Mouse (Mus musculus): ENCODE data around the gene Rhbg. TPM values are rescaled to one million over a fixed set of nuclear protein-coding genes. Genes with fewer than 3 reads are reported as not detected.
"Not testable (repeated sequence)": the region's sequence is repeated elsewhere in the genome, so short reads cannot be mapped to it uniquely, and the experiment has no call there.

Rhbg gene
- polyA plus RNA-seq, 1 experiment: 0.08 TPM

GRCm38 (mm10) chr3:88271859-88272258, 17.4 kb upstream of the Rhbg start:
- H3K4me3 ChIP-seq (replicated peaks; ENCODE audit: insufficient read depth, low read depth, low read length): no peak overlapping the region
- H3K27ac ChIP-seq (ENCODE audit: insufficient read depth, low read length): no peak overlapping the region
- TF ChIP-seq POLR2A (IDR thresholded peaks at IDR 0.05; ENCODE audit: borderline replicate concordance, insufficient read depth, low read length) (no peak), CTCF (IDR thresholded peaks at IDR 0.05; ENCODE audit: borderline replicate concordance, insufficient read depth, low read depth, low read length) (no peak)
- no peaks in the 10 kb centered on the region for H3K4me1 ChIP-seq (ENCODE audit: control insufficient read depth, insufficient read depth, low read length)
- no peaks in the 10 kb centered on the region for H3K27me3 ChIP-seq (ENCODE audit: control insufficient read depth, insufficient read depth, low read length)
- DNase-seq: no peak
- WGBS: 83% methylated on average over 3 of the region's 3 CpGs

- WGBS: 85% methylated on average over 2 of the region's 2 CpGs
These were observed 16.8 kb upstream of the Rhbg start for GRCm38 (mm10) chr3:88271298-88271697.

GRCm38 (mm10) chr3:88268991-88269390, 14.5 kb upstream of the Rhbg start:
- H3K4me1 ChIP-seq (ENCODE audit: control insufficient read depth, insufficient read depth, low read length): no peaks in the 10 kb centered on the region
- H3K4me3 ChIP-seq (replicated peaks; ENCODE audit: insufficient read depth, low read depth, low read length): no peak overlapping the region
- no peaks in the 10 kb centered on the region for H3K27me3 ChIP-seq (ENCODE audit: control insufficient read depth, insufficient read depth, low read length)
- DNase-seq: no peak
- WGBS: 83% methylated on average over 5 of the region's 5 CpGs
- TF ChIP-seq CTCF (IDR thresholded peaks at IDR 0.05; ENCODE audit: borderline replicate concordance, insufficient read depth, low read depth, low read length) (no peak), POLR2A (IDR thresholded peaks at IDR 0.05; ENCODE audit: borderline replicate concordance, insufficient read depth, low read length) (no peak)
- no peak overlapping the region for H3K27ac ChIP-seq (ENCODE audit: insufficient read depth, low read length)

More at GRCm38 (mm10) chr3:88271298-88271697, 16.8 kb upstream of the Rhbg start:
- H3K4me1 ChIP-seq (ENCODE audit: control insufficient read depth, insufficient read depth, low read length); H3K27me3 ChIP-seq (ENCODE audit: control insufficient read depth, insufficient read depth, low read length); DNase-seq; H3K27ac ChIP-seq (ENCODE audit: insufficient read depth, low read length); H3K4me3 ChIP-seq (replicated peaks; ENCODE audit: insufficient read depth, low read depth, low read length): not testable (repeated sequence)

DNA sequence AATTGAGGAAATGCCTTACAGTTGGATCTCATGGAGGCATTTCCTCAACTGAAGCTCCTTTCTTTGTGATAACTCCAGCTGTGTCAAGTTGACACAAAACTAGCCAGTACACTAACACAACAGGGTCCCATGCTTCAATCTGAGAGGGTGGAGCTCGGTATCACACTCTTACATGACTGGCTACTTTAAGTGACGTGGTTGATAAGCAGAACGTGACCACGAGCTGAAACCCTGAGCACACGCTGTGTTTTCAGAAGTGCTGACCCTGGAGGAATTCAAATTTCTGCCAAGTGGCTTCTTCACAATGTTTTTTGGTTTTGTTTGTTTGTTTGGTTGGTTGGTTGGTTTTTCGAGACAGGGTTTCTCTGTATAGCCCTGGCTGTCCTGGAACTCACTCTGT, 13.5 kb upstream of the Rhbg start:
- WGBS: 70% methylated on average over 6 of the region's 6 CpGs
- H3K27me3 ChIP-seq (ENCODE audit: control insufficient read depth, insufficient read depth, low read length); DNase-seq; H3K4me3 ChIP-seq (replicated peaks; ENCODE audit: insufficient read depth, low read depth, low read length); H3K4me1 ChIP-seq (ENCODE audit: control insufficient read depth, insufficient read depth, low read length); H3K27ac ChIP-seq (ENCODE audit: insufficient read depth, low read length): not testable (repeated sequence)

GRCm38 (mm10) chr3:88262346-88262745, 7.8 kb upstream of the Rhbg start:
- H3K27ac ChIP-seq (ENCODE audit: insufficient read depth, low read length): no peak overlapping the region
- 77% methylated on average over 3 of the region's 3 CpGs for WGBS
- TF ChIP-seq POLR2A (IDR thresholded peaks at IDR 0.05; ENCODE audit: borderline replicate concordance, insufficient read depth, low read length) (no peak), CTCF (IDR thresholded peaks at IDR 0.05; ENCODE audit: borderline replicate concordance, insufficient read depth, low read depth, low read length) (no peak)
- no peak overlapping the region for H3K4me3 ChIP-seq (replicated peaks; ENCODE audit: insufficient read depth, low read depth, low read length)
- DNase-seq: no peak
- H3K4me1 ChIP-seq (ENCODE audit: control insufficient read depth, insufficient read depth, low read length): no peaks in the 10 kb centered on the region
- no peaks in the 10 kb centered on the region for H3K27me3 ChIP-seq (ENCODE audit: control insufficient read depth, insufficient read depth, low read length)

- DNase-seq: no peak
These were observed 1.9 kb upstream of the Rhbg start for GRCm38 (mm10) chr3:88256382-88256781.

GRCm38 (mm10) chr3:88255950-88256349, 1.4 kb upstream of the Rhbg start:
- TF ChIP-seq POLR2A (IDR thresholded peaks at IDR 0.05; ENCODE audit: borderline replicate concordance, insufficient read depth, low read length): no peak
- TF ChIP-seq CTCF (IDR thresholded peaks at IDR 0.05; ENCODE audit: borderline replicate concordance, insufficient read depth, low read depth, low read length): no peak
- Histone ChIP-seq H3K27me3 (ENCODE audit: control insufficient read depth, insufficient read depth, low read length) (no peaks in the 10 kb centered on the region), H3K4me1 (ENCODE audit: control insufficient read depth, insufficient read depth, low read length) (no peaks in the 10 kb centered on the region; the same call in 1 of the 2 replicates), H3K4me3 (replicated peaks; ENCODE audit: insufficient read depth, low read depth, low read length) (no peak overlapping the region), H3K27ac (ENCODE audit: insufficient read depth, low read length) (no peak overlapping the region)
- DNase-seq: no peak
- 76% methylated on average over 6 of the region's 6 CpGs for WGBS

More at GRCm38 (mm10) chr3:88256382-88256781, 1.9 kb upstream of the Rhbg start:
- Histone ChIP-seq H3K27me3 (ENCODE audit: control insufficient read depth, insufficient read depth, low read length) (no peaks in the 10 kb centered on the region), H3K4me3 (replicated peaks; ENCODE audit: insufficient read depth, low read depth, low read length) (no peak overlapping the region), H3K4me1 (ENCODE audit: control insufficient read depth, insufficient read depth, low read length) (no peaks in the 10 kb centered on the region; the same call in 1 of the 2 replicates), H3K27ac (ENCODE audit: insufficient read depth, low read length) (no peak overlapping the region)
- 86% methylated on average over 7 of the region's 7 CpGs for WGBS
- no peak for TF ChIP-seq POLR2A (IDR thresholded peaks at IDR 0.05; ENCODE audit: borderline replicate concordance, insufficient read depth, low read length)
- no peak for TF ChIP-seq CTCF (IDR thresholded peaks at IDR 0.05; ENCODE audit: borderline replicate concordance, insufficient read depth, low read depth, low read length)

DNA sequence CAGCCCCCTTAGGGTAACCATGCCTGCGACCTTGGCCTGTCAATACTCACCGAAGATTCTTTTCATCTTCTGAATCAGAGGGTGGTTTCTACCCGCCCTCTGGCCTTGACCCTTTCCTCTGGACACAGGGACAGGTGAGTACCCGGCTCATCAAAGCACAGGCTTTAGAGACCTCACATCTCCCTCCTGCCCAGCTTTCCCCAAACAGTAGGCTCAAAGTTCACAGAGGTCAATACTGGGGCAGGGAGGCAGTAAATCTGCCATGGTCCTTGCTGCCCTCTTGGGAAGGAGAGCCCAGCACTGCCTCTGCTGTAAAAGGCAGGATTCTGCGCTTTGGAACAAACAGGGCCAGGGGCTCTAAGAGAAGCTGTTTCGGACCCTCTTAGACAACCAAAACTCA, 1.8 kb downstream of the Rhbg start:
- Histone ChIP-seq H3K4me3 (replicated peaks; ENCODE audit: insufficient read depth, low read depth, low read length) (no peak overlapping the region), H3K27me3 (ENCODE audit: control insufficient read depth, insufficient read depth, low read length) (no peaks in the 10 kb centered on the region), H3K27ac (ENCODE audit: insufficient read depth, low read length) (no peak overlapping the region), H3K4me1 (ENCODE audit: control insufficient read depth, insufficient read depth, low read length) (no peaks in the 10 kb centered on the region; the same call in 1 of the 2 replicates)
- no peak for DNase-seq
- 88% methylated on average over 6 of the region's 6 CpGs for WGBS
- TF ChIP-seq CTCF (IDR thresholded peaks at IDR 0.05; ENCODE audit: borderline replicate concordance, insufficient read depth, low read depth, low read length): no peak
- TF ChIP-seq POLR2A (IDR thresholded peaks at IDR 0.05; ENCODE audit: borderline replicate concordance, insufficient read depth, low read length): no peak

DNA sequence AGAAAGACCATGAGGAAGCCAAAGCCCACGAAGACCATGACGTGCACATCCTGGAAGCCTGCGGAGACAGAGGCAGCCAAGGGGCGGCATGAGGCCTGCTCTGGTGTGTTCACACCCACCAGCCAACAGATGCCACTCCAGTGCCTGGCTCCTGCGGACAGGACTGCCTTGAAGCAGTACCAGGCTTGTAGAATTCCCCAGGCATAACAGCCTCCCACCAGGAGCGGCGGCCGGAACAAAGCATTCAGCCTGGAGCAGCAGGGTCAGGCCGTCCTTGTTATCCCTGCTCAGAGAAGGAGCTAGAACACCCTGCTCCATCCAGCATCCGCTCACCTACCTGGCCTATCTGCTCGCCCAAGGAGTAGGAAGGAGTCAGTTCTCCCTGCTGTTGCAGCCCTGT, 6.1 kb downstream of the Rhbg start:
- 46% methylated on average over 11 of the region's 11 CpGs for WGBS

More for the DNA sequence above, 6.1 kb downstream of the Rhbg start:
- Histone ChIP-seq H3K27ac (ENCODE audit: insufficient read depth, low read length) (no peak overlapping the region), H3K27me3 (ENCODE audit: control insufficient read depth, insufficient read depth, low read length) (no peaks in the 10 kb centered on the region), H3K4me1 (ENCODE audit: control insufficient read depth, insufficient read depth, low read length) (no peaks in the 10 kb centered on the region), H3K4me3 (replicated peaks; ENCODE audit: insufficient read depth, low read depth, low read length) (no peak overlapping the region)
- TF ChIP-seq POLR2A (IDR thresholded peaks at IDR 0.05; ENCODE audit: borderline replicate concordance, insufficient read depth, low read length) (no peak), CTCF (IDR thresholded peaks at IDR 0.05; ENCODE audit: borderline replicate concordance, insufficient read depth, low read depth, low read length) (no peak)
- no peak for DNase-seq
